Mouse (Mus musculus) frontal cortex, postnatal 36 days (tissue): ENCODE data around the gene Golt1b.
A peak's percentile ranks its signal among the peaks of the same experiment; 100 is the strongest.

Experiments used
- DNase-seq, 2 experiments: peaks; one replicate each; pipeline ENCODE4 v3.0.0; 2022; ENCODE audit warnings: low spot score in 2 of 2

Gene Golt1b

DNA sequence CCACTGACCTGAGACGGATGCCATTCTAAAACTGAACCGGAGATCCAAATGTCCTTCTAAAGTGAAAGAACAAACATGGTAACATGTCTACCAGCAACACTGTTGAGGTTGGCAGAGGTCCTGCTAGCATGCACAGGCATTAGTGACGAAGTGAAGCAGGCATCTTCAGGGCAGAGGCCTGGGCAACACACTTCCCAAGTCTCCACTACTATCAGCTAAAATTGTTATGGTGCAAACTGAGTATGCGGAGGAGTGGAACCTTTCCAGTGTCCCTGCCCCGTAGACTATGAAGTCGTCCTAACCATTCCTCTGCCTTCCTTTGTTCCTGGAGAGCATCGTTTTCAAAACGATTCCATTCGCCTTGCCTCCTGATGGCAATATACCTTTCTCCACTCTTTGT lies 2.5 kb upstream of the Golt1b start:
- no peak for DNase-seq

DNA sequence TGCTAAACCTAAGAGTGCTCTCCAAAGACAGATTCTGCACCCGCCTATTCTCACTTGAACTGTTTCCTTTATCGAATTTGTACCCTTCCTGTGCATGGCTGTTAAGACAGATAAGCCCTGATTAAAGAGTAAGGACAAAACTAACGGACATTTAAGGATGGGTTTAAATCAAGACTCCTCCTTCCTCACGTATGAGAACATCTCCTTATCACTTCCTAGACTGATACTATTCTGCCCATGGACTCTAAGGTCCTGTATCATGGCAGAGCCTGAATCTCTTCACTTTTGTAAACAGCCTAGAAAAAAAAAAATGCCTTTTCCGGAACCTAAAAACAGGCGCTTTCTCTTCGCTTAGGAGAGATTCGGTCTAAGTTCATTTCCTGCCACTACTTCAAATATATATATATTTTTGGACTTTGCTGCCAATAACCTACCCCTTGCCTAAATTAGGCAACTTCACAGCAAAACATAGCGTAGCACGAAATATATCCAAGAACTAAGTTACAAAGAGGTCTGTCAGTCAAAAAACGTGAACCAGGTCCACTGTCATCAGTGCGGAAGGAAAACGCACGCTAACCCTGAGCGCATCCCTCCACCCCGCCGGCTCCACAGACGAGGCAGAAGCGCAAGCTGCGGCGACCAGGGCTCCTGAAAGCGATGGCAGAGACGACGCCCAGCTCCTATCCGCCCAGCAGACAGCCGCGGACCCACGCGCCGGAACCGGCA lies 573 bp upstream of the Golt1b start:
- no peak for DNase-seq

DNA sequence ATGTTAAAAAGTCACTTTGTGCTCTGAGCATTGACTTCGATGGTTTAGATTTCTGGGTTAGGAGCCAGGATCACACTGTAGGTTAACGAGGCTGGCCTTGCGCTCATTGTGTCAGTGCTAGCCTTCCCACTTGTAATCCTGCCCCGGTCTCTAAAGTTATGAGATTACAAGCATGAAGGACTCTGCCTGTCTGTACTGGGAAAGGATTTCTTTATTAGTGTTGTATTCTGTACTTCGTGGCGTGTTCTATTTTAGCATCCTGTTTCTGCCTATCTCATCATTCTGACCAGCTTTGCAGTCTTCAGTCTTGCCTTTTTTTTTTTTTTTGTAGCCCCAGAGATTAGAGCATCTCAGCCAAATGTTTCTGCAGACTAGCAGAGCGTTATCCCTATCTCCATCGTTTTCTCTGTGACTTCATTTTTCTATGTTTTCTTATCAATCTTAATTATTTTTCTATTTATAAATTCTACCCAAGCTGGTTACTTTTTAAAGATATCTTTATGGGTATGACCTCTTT lies 792 bp downstream of the Golt1b start:
- DNase-seq: no peak

DNA sequence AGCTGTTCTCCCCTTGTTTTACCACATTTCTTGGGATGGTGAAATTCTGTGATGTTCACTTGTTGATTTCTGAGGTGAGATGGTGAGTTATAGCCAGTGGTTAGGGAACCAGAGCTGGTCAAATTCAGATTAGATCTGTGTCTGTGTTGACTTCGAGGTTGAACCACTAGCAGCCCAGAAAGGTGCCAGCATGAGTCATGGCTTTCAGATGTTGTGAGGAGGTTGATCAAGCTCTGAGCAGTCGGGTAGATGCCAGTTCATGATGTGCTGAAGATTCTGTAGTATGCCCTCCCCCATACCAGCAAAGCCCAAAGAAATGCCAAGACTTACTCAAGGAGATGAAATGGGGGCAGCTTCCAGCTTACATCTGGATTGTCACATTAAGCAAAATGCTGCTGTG lies 2.1 kb downstream of the Golt1b start:
- peak; percentile 12 to 24 for DNase-seq

DNA sequence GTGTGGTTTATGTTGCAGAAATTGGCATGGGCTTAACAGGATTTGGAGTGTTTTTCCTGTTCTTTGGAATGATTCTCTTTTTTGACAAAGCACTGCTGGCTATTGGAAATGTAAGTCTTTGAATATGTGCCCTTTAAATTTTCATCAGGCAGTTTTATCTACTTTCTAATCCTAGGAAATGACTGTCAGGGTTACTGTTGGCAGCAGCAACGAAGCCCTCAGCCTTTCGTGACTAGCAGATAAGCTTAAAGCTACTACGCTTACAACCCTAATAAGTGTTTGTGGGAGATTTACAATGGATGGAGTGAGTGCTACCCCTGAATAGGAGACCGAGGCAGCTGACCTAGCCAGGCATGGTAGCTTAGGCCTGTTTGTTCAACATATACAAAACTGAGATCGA lies 5.3 kb downstream of the Golt1b start:
- no peak for DNase-seq

DNA sequence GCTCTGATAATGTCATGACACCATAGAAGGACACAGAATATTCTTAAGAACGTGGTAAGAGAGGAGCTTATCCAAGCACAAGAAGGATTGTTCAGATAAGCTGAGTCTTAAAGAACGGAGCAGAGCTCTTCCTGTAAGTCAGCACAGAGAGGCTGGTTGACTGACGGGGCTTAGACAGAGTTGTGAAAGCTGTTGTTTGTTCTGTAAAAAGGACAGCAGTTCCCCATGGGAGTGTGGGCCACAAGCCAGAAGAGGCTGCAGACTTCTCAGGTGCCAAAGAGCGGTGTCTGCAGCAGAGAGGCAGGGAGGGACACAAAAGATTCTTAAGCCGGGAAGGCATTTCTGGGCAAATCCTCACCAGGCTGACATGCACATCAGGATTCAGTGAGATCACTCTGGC lies 7.6 kb downstream of the Golt1b start:
- peak; percentile 12 to 15 for DNase-seq

DNA sequence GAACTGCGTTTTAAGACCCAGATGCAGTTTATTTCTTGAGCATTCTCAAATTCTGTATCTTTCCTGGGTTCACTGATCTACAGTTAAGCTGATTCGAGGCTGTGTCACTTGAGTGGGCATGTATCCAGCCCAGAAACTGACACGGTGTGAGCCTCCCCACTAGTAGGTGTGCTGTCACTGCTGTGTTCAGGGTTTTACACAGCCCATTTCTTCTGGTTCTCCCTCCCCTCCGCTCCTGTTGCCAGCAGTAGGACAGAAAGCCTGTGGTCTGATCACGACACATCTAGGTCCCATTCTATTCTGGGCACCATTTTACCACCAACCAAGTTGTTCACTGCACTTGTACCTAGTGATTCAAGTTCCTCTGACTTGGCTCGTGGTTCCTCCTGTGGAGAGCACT lies 8.7 kb downstream of the Golt1b start:
- no peak for DNase-seq

DNA sequence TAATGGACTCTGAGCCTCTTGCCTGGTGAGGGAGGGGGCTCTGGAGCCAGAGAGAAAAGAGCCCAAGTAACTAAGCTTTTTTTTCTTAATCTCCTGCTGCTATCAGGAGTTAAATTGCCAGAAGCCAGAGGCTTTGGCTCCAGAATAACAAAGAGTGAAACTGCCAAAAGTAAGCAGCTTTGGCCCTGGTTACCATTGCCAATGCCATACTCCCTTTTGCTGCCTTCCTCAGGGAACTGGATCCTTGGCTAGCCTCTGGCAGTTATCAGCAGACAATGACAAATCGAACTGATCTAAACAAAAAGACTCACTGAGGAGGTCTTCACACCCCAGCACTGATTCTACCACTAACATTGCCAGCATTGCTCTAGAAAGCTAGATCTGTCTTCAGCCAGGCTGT lies 24.1 kb downstream of the Golt1b start:
- DNase-seq: no peak

DNA sequence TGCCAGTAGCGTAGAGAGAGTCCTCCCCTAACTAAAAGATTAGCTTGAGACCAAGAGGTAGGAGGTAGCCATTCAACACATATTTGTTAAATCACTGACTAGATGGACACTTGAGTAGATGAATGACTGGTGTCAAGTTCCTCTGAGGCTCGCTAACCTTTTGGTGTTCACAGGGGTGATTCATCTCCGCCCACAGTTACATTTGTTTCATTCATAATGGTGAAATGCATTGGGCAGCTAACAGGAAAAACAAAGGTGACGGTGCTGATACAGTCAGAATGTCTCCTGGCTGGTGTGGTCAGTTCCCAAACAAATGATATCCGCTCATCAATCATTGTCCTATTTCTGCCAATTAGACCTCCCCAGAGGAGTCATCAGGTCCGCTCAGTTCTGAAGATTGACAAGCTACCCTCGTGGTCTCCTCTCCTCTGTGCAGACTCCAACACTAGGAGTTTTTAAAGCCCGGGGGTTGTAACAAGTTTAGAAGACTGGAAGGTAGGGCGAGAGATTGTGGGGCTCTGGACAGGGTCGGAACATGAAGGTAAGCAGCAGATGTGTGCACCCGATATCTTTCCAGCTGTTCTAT lies 26.0 kb downstream of the Golt1b start, which contains the start of gene Spx:
TSS of gene Spx (plus strand) at position 536 of the 586 bp plus-strand sequence.
- no peak for DNase-seq

DNA sequence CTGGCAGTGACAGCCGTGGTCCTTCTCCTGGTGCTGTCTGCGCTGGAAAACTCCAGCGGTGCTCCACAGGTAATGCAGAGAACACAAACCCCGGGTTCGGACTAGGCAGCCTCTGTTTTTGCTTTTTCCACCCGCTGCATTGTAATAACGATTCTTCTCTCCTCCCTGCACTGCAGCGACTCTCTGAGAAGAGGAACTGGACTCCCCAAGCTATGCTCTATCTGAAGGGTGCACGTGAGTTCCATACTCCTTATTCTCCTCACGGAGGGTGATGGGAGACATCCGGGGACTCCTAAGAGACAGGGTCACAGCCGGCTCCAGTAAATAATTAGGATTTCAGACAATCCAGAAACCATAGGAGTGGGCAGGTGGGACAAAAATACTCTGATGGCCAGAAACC lies 26.8 kb downstream of the Golt1b start:
- no peak for DNase-seq

DNA sequence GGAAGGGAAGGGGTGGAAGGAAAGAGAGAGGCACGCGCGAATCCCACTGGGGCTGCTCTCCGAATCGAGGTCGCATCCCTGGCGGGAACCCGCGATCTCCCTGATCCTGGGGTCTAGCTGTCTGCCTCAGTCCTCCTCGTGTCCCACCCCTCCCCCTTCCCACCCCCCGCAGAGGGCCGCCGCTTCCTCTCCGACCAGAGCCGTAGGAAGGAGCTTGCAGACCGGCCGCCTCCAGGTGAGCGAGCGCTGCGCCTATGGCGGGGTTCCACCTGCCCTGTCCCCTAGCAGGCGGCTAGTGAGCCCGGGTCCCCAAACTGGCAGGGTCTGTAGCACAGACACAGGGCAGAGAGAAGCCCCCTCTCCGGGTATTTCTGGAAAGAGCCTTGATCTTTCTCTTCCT lies 27.6 kb downstream of the Golt1b start:
- no peak for DNase-seq

DNA sequence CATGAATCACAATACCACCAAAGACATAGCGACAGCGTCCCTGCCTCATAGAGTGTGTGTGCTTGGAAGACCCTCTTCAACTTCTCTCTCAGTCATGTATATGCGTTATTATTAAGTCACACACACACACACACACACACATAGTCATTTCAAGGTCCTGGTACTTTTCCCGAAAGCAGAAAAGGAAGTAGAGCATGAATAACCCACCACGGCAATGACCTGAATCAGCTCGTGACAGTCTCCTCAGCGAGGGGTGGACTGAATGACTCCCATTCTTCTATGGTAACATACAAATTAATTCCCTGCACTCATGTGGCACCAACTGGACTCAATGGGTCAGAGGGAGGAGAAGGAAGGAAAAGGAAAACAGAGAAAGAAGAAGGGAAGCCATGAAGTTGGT lies 38.0 kb downstream of the Golt1b start:
- DNase-seq: no peak

DNA sequence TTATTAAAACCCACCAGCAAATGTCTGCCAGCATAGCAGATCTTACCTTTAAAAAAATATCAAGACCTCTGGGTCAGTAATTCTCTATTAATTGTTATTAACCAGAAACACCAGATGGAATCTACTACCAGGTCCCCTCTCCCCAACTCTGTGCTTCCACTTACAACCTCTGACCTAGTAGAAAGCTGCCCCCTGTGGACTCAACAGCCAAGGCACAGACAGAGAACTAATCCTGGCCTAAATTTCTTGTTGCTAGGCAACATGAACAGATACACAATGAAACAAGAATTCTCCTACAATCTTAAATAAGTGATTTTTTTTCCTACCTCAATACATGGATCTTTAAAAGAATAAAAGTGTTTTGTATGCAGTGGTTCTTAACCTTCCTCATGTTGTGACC lies 42.1 kb downstream of the Golt1b start:
- DNase-seq: no peak

DNA sequence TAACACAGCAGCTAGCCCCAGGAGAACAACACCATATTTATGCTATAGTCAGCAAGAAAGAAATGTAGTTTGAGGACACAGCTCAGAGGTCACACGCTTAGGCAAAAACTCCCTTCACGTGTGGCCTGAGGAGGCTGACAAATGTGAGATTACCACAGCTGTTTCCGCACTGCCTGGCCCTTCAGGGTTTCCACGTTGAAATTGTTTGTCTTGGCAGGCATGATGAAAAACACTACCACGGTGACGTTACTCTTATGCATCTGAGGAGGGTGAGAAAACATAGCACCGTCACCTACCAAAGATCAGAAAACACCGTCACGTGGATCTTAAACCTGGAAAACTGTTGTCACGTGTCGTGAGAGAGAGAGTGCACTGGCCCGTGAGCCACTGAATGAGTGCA lies 64.4 kb downstream of the Golt1b start:
- no peak for DNase-seq

DNA sequence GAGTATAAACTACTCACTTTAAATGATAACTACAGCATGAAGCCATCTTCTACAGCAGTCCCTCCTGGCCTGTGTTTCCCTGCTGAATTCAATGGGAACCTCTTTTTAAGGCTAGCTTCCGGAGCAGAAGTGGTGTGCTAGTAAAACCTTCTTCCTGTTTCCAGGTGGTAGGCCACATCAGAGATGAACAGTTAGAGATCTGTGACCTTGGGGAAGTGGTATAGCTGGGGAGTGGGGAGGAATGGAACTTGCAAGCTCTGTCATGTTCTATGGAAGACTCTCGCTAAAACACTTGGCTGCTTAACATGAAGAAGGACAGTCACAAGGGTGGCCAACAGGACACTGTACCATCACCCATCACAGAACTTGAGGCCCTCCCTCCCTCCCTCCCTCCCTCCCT lies 66.3 kb downstream of the Golt1b start:
- no peak for DNase-seq
